Mouse (Mus musculus) liver, embryonic 14.5 days (tissue): ENCODE data around the gene Abraxas2. TPM values are rescaled to one million over a fixed set of nuclear protein-coding genes. Genes with fewer than 3 reads are reported as not detected.

Source experiments
- ATAC-seq: fragments of 200-750 bp; cut with Nextera tagmentation; 2 replicates; pipeline ENCODE4 v1.8.0; 2017; ENCODE audit warnings: moderate number of reproducible peaks, mild to moderate bottlenecking, moderate library complexity; ENCODE audit not compliant: insufficient read depth
- DNase-seq, 3 experiments: peaks; one replicate each; pipeline ENCODE4 v3.0.0-alpha.2; 2012 to 2013; ENCODE audit warnings: low read depth in 3 of 3, low spot score in 3 of 3
- H3K27ac ChIP-seq: fragments of 300-500 bp; sonication (generic); 2 replicates; pipeline ENCODE4 v1.5.1; 2014; ENCODE audit warnings: moderate library complexity, mild to moderate bottlenecking, control low read depth, inconsistent platforms
- H3K27me3 ChIP-seq: fragments of 300-500 bp; sonication (generic); 2 replicates; pipeline ENCODE4 v1.6.1; 2014; ENCODE audit warnings: mild to moderate bottlenecking, low read length, moderate library complexity; ENCODE audit not compliant: control insufficient read depth, insufficient read depth
- H3K36me3 ChIP-seq: fragments of 300-500 bp; sonication (generic); replicated peaks from 2 replicates; pipeline ENCODE4 v1.6.1; 2014; ENCODE audit warnings: low read depth; ENCODE audit not compliant: control insufficient read depth, insufficient read depth
- H3K4me1 ChIP-seq, 2 experiments: fragments of 200-500 bp in 1 of 2; fragments of 300-500 bp in 1 of 2; sonication (generic) in 1 of 2; replicated peaks; 2 replicates each; pipeline ENCODE4 v1.6.1; 2012 to 2014; ENCODE audit warnings: antibody characterized with exemption in 1 of 2, inconsistent platforms in 1 of 2, low read length in 1 of 2; ENCODE audit not compliant: control insufficient read depth in 2 of 2, insufficient read depth in 2 of 2
- H3K4me2 ChIP-seq: fragments of 300-500 bp; sonication (generic); 2 replicates; pipeline ENCODE4 v1.6.1; 2014; ENCODE audit warnings: low read depth, mild to moderate bottlenecking, control low read depth, moderate library complexity
- H3K4me3 ChIP-seq, 2 experiments: fragments of 200-500 bp in 1 of 2; fragments of 300-500 bp in 1 of 2; sonication (generic) in 1 of 2; 2 replicates each; pipeline ENCODE4 v1.5.1; 2012 to 2014; ENCODE audit warnings: low read depth in 2 of 2, low read length in 2 of 2, mild to moderate bottlenecking in 2 of 2, control low read depth in 1 of 2, inconsistent platforms in 1 of 2, moderate library complexity in 1 of 2; ENCODE audit not compliant: insufficient read depth in 1 of 2
- H3K9ac ChIP-seq: fragments of 300-500 bp; sonication (generic); replicated peaks from 2 replicates; pipeline ENCODE4 v1.6.1; 2014; ENCODE audit warnings: mild to moderate bottlenecking, control low read depth, moderate library complexity
- H3K9me3 ChIP-seq: fragments of 300-500 bp; sonication (generic); 2 replicates; pipeline ENCODE4 v1.6.1; 2016; ENCODE audit warnings: low read length, mixed read lengths; ENCODE audit not compliant: control insufficient read depth
- CTCF ChIP-seq: IDR thresholded peaks from 2 replicates; pipeline ENCODE4 v1.5.1; 2016; ENCODE audit warnings: antibody characterized with exemption, low read depth, control low read depth
- EP300 ChIP-seq: IDR thresholded peaks from 2 replicates; pipeline ENCODE4 v1.6.1; 2016; ENCODE audit warnings: antibody characterized with exemption, low read depth
- WGBS: fragments of 180-500 bp; shearing (Covaris S2); extraction: QIAGEN DNeasy Blood & Tissue Kit; methylation state at CpG from one replicate; pipeline ENCODE4 v1.1.7; 2014; ENCODE audit not compliant: insufficient replicate concordance; 5-methylcytosine and 5-hydroxymethylcytosine counted together
- polyA plus RNA-seq, 2 experiments: library from polyadenylated mRNA; depleted of rRNA in 1 of 2; stranded (reverse) in 1 of 2; unstranded in 1 of 2; fragments of >200 nt; fragmentation: Nextera tagmentation in 1 of 2; extraction: Ambion mirVana in 1 of 2; gene quantifications; 2 replicates each; pipeline versions ENCODE4 v1.2.1 to v1.2.3; 2012 to 2014

Gene Abraxas2
- polyA plus RNA-seq, 2 experiments = 7.4 to 10.7 TPM

GRCm38 (mm10) chr7:132866316-132866715 lies 7.3 kb downstream of the Abraxas2 start:
- H3K9ac ChIP-seq = no peak overlapping the region
- ATAC-seq (no peak), DNase-seq (no peak)
- H3K27ac ChIP-seq = no peak overlapping the region
- H3K27me3 ChIP-seq = no peaks in the 10 kb centered on the region
- H3K36me3 ChIP-seq = peaks cover 30% of the 10 kb centered on the region
- H3K4me2 ChIP-seq = no peak overlapping the region
- peaks cover 0 to 1% of the 10 kb centered on the region in 2 experiments; a peak in 3 of 4 replicates for H3K4me1 ChIP-seq
- no peak overlapping the region for H3K4me3 ChIP-seq
- H3K9me3 ChIP-seq = no peaks in the 10 kb centered on the region
- TF ChIP-seq EP300 = no peak
- TF ChIP-seq CTCF = no peak
- WGBS = 19% methylated on average over 9 of the region's 9 CpGs

- TF ChIP-seq EP300 (no peak), CTCF (no peak)
- H3K9ac ChIP-seq = no peak overlapping the region
- no peaks in the 10 kb centered on the region for H3K27me3 ChIP-seq
- H3K9me3 ChIP-seq = no peaks in the 10 kb centered on the region
- no peak overlapping the region for H3K4me3 ChIP-seq
- WGBS = 63% methylated on average over 2 of the region's 2 CpGs
- H3K4me1 ChIP-seq = no peaks in the 10 kb centered on the region
- H3K36me3 ChIP-seq = peaks cover 55% of the 10 kb centered on the region
- no peak for DNase-seq
- H3K27ac ChIP-seq = no peak overlapping the region
- no peak for ATAC-seq
- H3K4me2 ChIP-seq = no peak overlapping the region
Measured at GRCm38 (mm10) chr7:132873043-132873442, 14.0 kb downstream of the Abraxas2 start.

- Histone ChIP-seq H3K27me3 (no peaks in the 10 kb centered on the region), H3K9me3 (no peaks in the 10 kb centered on the region), H3K9ac (no peak overlapping the region), H3K4me3 (no peak overlapping the region), H3K36me3 (peaks cover 56% of the 10 kb centered on the region), H3K4me2 (no peak overlapping the region), H3K27ac (no peak overlapping the region), H3K4me1 (no peaks in the 10 kb centered on the region)
- DNase-seq (no peak), ATAC-seq (no peak)
- 80% methylated on average over 2 of the region's 2 CpGs for WGBS
- TF ChIP-seq EP300 (no peak), CTCF (no peak)
Measured at GRCm38 (mm10) chr7:132875391-132876086, 16.5 kb downstream of the Abraxas2 start.

DNA sequence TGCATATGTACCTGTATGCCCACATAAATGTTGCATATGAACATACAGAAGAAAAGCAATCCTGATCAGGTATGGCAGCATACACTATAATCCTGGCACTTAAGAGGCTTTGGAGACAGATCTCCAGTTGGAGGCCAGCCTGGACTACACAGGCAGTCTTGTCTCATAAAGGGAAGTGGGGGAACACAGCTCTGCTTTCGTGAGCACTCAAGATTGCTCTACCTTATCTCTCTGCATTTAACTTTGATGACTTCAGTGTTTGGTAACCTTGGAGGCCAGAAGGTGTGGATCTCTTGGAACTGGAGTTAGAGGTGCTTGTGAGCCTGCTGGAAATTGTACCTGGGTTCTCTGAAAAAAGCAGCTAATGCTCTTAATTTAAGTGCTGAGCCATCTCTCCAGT lies 21.3 kb downstream of the Abraxas2 start:
- Histone ChIP-seq H3K4me1 (no peaks in the 10 kb centered on the region), H3K36me3 (peaks cover 51% of the 10 kb centered on the region), H3K27ac (no peak overlapping the region), H3K9ac (no peak overlapping the region), H3K27me3 (no peaks in the 10 kb centered on the region), H3K4me3 (no peak overlapping the region), H3K9me3 (no peaks in the 10 kb centered on the region), H3K4me2 (no peak overlapping the region)
- DNase-seq (no peak), ATAC-seq (no peak)
- no peak for TF ChIP-seq EP300
- TF ChIP-seq CTCF = no peak
- WGBS = 57% methylated on average over 1 of the region's 1 CpGs

GRCm38 (mm10) chr7:132882343-132882742 lies 23.3 kb downstream of the Abraxas2 start:
- no peak for ATAC-seq
- no peak overlapping the region for H3K4me3 ChIP-seq
- H3K9ac ChIP-seq = no peak overlapping the region
- TF ChIP-seq EP300 (no peak), CTCF (peak; percentile 48; the same call in 1 of the 2 replicates)
- no peak for DNase-seq
- no peak overlapping the region for H3K4me2 ChIP-seq
- H3K36me3 ChIP-seq = peaks cover 34% of the 10 kb centered on the region
- H3K9me3 ChIP-seq = no peaks in the 10 kb centered on the region
- H3K4me1 ChIP-seq = no peaks in the 10 kb centered on the region; a peak in 2 of 4 replicates
- no peaks in the 10 kb centered on the region for H3K27me3 ChIP-seq
- no peak overlapping the region for H3K27ac ChIP-seq
- WGBS = 57% methylated on average over 2 of the region's 2 CpGs
